Mouse (Mus musculus) spleen, adult 2 months (tissue): ENCODE results near the gene Prdm1.

Experiments
- CTCF ChIP-seq: fragments of 200-500 bp; IDR thresholded peaks from 2 replicates; pipeline ENCODE4 v1.5.1; 2011; ENCODE audit warnings: mild to moderate bottlenecking, inconsistent platforms; ENCODE audit not compliant: insufficient read depth, insufficient read length, insufficient replicate concordance; ENCODE audit errors: extremely low read depth
- POLR2A ChIP-seq: fragments of 200-500 bp; IDR thresholded peaks from 2 replicates; pipeline ENCODE4 v1.6.1; 2011; ENCODE audit warnings: low read depth, low read length, inconsistent platforms

DNA sequence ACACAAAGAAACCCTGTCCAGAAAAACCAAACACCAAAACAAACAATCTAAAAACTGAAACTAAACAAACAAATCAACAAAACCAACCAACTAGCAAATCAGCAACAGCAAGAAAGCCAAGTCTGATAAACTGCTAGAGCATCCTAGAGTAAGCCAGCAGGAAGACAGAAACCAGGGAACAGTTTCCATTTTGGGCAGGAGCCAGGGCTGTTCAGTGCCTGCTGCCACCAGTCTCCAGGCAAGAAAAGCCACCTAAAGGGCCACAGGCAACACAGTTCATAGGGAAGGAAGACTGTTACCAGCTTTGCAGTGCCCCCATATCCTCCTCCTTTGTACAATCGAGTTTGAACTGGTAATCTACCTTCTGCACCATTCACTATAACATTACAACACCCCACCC lies 106.4 kb downstream of the Prdm1 start:
- TF ChIP-seq CTCF (no peak), POLR2A (no peak)
